Mouse (Mus musculus) olfactory bulb, adult 2 months (tissue): ENCODE results near the gene Furin.

Experiments used
- CTCF ChIP-seq: fragments of 200-500 bp; IDR thresholded peaks from 2 replicates; pipeline ENCODE4 v1.5.1; 2012; ENCODE audit warnings: low read depth, mild to moderate bottlenecking, low read length, moderate library complexity; ENCODE audit not compliant: insufficient read depth
- POLR2A ChIP-seq: fragments of 200-500 bp; IDR thresholded peaks from 2 replicates; pipeline ENCODE4 v1.6.1; 2012; ENCODE audit warnings: mild to moderate bottlenecking, low read depth, low read length, moderate library complexity; ENCODE audit not compliant: insufficient read depth

GRCm38 (mm10) chr7:80358039-80358438 is 47.2 kb downstream of the Furin start:
- TF ChIP-seq CTCF = no peak
- TF ChIP-seq POLR2A = no peak
